Mouse (Mus musculus) retina, embryonic 14.5 days (tissue): Measurements from ENCODE around the gene Ctsc.
"Not testable (repeated sequence)": the region's sequence is repeated elsewhere in the genome, so short reads cannot be mapped to it uniquely, and the experiment has no call there.

Experiments
- DNase-seq: peaks from one replicate; pipeline ENCODE4 v3.0.0-alpha.2; 2015; ENCODE audit warnings: low spot score

Gene Ctsc

DNA sequence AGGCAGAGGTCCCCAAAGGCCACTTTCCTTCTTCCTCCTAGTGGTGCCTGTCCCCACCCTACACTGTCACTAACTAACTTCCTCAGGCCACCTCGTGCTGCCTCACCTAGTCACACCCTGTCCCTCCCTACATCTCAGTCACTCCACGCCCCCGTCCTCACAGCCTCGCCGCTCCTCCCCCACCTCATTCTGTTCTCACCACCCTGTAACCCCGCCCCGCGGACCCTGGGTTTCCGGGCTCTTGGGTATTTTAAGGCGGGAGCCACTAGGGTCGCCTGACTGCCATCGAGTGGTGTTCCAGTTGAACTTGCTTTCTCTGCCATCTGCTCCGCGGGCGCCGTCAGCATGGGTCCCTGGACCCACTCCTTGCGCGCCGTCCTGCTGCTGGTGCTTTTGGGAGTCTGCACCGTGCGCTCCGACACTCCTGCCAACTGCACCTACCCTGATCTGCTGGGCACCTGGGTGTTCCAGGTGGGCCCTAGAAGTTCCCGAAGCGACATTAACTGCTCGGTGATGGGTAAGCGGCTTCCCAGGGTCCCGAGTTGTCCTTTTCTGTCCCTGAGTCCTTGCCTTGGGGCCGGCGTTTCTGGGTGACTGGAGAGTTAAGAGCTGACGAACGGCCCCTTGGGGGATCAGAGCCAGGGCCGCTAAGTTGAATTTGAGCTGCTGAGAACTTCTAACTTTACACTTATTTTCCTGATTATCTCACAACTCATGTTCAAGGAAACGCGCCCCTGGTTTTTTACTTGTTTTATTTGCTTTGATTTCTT, at the start of gene Ctsc:
Gene Ctsc (plus strand): TSS at position 228 of the 770 bp plus-strand sequence.
- peak; percentile 81 for DNase-seq

DNA sequence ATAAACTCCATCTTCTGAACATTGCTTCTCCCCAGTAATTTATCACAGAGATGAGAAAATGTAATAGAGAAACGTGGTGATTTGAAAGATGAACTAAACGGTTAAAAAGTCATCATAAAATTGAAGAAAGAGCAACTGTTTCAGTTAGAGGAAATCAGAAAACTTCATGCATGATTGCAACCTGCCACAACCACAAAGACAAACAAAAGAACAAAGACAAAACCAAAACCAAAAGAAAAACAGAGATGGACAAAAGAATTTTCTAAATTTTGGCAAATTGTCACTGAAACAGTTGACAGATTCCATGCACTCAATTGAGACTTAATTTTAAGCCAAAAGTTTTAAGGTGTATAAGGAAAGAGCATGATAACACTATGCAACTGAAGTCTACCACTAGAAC, 48.8 kb upstream of the Ctsc start:
- DNase-seq, result no peak

DNA sequence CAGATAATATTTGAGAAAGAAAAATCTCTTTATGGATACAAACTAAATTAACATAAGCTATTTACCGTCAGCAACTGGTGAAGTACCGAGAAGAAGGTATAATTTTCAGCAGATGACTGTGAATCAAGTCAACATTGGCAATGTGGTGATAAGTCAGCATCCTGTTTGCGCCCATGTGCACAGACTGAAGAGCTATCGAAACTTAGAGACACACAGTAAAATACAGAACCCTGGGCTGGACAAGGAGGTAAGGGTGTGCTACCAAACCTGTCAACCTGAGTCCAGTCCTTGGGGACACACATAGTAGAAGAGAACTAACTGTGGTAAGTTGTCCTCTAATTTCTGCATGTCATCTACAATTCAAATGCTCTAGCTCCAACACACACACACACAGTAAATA, 47.8 kb upstream of the Ctsc start:
- DNase-seq, result no peak

DNA sequence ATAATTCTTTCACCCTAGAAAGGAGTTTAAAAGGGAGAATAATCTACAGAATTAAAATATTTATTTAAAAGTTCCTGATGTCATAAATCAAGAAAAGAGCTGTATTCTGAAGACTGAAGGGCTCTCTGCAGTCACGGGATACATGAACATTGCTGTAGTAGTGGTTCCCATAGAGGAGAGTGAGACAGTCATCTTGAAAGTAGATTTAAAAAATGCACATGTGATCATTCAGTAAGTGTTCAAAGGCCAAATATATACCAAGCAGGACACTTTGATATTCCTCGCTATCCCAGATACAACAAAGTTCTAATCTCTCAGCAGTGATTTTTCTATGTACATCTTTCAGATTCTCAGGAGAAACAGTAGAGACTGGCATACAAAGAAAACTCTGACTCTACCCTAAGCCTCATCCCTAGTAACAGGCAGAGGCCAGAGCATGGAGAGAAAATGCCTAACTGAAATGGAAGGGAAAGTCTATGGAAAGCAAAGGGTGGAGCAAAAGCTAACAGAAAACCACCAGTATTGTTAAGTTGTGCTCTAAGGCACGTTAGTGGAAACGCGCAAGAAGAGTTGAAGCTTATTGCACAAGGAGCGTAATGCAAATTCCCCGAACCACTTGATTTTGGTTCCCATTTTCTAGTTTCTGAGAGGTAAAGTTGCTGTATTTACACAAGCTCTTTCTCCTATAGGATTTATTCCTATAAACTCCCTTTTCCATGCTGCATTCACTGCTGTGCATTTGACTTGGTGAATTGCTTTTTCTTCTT, 46.9 kb upstream of the Ctsc start:
- DNase-seq, result no peak

DNA sequence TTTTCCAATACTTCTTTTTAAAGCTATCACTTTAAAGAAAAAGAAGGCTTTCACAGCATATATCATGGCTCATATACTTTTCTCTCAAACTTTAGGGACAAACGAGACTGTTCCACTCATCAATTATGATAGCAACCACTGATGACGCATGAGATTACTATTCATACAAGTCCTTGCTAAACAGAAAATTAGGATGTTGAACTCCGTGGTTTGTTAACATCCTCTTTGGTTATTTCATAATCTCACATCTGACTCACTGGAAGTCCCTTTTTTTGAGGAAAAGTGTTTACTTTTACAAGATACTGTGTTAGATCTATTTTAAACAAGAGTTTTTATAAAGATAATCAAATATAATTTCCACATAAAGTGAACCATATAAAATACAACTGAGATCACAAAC, 34.8 kb upstream of the Ctsc start:
- no peak for DNase-seq

DNA sequence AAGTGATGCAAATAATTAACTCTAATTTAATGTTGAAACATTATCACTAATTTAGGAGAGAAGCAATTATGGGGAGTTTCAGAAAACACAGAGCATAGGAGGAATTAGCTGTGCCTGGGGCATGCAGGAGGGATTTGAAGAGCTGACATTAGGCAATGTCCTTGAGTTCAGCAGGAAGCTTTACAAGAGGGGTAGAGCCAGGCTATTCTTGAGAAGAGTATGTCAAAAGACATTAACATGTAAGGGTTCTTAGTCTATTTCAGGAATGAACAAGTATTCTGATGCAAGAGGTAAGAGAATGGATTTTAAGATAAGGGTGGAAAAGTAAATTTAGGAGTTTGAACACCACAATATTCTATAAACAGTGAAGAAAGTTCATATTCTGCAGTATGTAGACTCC, 33.4 kb upstream of the Ctsc start:
- no peak for DNase-seq

DNA sequence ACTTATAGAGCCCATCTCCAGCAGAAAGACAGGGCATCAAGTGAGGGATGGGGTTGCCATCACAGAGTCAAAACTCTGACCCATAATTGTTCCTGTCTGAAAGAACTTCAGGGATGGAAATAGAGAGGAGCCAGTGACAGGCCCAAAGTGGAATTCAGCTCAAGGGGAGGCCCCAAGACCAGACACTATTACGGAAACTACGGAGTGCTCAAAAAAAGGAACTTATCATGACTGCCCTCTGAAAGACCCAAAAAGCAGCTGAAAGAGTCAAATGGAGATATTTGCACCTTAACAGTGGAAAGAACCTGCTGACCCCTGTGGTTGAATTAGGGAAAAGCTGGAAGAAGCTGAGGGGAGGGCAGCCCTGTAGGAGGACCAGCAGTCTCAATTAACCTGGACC, 27.5 kb upstream of the Ctsc start:
- DNase-seq, result not testable (repeated sequence)

DNA sequence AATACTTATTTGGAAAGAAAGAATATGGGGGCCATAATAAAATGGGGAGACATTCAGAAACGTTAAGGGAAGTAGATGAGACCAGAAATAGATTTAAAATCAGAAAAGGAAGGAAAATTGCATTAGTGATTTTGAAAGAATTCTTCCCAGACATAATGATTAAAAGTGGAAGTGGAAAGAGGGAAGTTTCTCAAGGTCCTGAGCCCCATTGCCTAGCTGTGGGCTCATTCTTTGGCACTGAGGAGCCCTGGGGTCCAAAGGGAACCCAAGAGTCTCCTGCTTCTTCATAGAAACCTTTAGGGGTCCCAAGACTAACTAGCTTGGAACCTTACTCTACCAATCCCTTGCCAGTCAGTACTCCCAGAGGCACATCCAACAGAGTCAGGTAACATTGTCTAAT, 26.4 kb upstream of the Ctsc start:
- DNase-seq, result no peak

DNA sequence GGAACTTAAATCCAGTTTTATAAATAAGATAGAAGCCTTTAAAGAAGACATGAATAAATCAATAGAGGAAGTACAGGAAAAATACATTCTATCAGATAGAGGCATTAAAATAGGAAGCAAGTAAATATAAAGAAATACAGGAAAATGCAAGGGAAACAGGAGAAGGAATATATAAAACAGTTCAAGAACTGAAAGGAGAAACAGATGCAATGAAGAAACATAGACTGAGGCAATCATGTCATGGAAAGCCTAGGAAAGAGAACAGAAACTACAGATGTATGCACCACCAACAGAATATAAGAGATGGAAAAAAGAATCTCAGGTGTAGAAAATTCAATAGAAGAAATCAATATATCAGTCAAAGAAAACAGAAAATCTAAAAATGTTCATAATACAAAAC, 25.8 kb upstream of the Ctsc start:
- DNase-seq, result no peak

DNA sequence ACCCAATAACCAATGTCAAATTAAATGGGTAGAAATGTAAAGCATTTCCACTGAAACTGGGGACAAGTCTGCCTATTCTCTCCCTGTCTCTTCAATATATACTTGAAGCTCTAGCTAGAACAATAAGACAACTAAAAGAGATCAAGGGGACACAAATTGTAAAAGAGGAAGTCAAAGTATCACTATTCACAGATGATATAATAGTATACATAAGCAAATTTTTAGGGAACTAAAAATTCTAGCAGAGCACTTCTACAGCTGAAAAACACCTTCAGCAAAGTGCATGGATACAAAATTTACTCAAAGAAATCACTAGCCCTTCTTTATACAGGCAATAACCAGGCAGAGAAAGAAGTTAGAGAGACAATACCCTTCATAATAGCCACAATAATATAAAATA, 23.0 kb upstream of the Ctsc start:
- DNase-seq, result no peak

DNA sequence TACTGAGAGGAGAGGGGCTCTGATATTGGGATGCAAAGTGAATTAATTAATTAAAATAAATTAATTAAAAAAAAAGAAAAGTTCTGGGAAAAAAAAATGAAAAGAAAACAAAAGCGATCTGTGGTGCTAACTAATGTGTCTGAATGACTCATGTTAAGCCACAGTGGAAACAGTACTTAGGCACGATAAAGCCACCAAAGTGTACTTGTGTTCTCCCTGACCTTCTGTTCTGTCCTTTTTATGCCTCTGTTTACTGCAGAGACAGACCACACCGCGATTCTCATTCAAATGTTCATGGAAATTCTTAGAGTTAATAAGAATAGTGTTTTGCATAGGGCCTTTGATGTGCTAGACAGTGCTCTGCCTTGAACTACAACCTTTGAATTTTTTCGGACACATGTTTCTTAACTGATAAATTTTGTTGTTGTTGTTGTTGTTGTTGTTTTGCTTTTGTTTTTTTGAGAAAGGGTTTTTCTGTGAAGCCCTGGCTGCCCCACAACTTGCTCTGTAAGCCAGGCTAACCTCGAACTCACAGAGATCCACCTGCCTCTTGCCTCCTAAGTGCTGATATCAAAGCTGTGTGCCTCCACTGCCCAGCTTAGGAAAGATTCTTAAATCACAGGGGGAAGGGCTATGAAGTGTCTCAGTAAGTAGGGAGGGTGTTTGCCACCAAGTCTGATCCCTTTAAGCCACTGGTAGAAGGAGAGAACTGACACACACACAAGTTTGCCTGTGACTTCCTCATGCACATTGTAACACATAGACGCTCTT, 18.5 kb upstream of the Ctsc start:
- DNase-seq, result no peak

DNA sequence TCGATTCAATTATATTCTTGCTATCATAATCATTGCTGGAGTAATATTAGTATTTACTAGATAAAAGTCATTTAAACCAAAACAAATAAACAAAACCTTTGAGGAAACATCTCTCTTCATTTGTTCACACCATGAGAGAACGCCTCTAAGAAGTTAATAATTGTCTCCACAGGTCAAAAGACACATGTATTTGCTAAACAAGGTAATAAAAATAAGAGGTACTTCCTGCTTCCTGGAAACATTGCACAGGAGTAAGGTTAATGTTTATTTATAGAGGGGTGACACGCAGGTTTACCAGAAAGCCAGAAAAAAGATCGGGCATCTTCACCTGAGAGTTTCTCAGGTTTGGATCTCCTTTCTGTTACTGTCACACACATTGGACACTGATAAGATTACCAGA, 16.1 kb upstream of the Ctsc start:
- DNase-seq, result no peak

DNA sequence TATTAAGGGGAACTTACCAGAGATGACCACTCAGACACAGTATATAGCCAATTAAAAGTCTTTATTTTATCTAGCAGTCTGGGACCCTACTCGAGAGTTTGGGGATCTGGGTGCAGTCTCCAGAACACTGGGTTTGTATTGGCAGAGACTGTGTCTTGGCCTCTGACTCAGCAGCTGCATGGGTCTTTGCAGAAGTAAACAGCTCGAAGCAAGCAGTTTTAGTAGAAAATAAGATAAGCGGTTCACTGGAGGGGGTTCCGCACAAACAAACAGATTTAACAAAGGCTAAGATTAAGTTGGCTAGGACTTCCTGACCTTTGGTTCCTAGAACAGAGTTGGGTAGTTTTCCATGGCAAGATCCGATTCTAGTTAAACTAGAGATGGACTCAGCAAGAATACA, 13.0 kb upstream of the Ctsc start:
- DNase-seq, result no peak

DNA sequence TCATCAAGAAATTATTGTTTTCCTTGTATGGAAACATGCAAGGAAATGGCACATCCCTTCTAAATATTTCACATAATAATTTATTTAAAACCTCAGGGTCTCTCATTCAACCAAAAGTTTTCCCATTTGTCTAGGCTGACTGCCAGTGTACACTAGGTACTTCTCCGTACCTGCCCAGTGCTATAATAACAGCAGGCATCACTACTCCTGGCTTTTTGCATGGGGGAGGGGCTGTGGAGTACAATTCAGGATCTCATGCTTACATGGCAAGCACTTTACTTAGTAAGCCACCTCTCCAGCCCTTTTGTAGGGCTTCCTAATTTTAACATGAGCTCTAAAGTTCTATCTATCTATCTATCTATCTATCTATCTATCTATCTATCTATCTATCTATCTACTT, 8.0 kb upstream of the Ctsc start:
- DNase-seq, result no peak

DNA sequence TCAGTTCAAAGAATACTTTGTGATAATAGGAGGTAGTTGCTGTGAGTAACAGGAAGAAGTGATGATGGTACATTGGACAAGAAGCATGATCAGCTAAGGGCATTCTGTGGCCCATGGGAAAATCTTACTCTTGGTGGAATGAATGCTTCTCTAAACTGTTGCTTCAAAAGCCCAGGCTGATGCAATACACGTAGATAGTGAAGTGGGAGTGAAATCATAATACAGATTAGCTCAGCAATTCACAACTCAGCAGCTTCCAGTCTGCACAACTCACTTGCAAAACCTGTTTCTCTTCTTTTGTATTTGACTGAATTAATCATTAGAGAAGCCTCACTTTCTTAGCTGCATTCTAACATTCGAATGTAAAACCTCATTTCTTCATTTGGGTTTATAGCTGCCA, 6.4 kb upstream of the Ctsc start:
- DNase-seq, result no peak

DNA sequence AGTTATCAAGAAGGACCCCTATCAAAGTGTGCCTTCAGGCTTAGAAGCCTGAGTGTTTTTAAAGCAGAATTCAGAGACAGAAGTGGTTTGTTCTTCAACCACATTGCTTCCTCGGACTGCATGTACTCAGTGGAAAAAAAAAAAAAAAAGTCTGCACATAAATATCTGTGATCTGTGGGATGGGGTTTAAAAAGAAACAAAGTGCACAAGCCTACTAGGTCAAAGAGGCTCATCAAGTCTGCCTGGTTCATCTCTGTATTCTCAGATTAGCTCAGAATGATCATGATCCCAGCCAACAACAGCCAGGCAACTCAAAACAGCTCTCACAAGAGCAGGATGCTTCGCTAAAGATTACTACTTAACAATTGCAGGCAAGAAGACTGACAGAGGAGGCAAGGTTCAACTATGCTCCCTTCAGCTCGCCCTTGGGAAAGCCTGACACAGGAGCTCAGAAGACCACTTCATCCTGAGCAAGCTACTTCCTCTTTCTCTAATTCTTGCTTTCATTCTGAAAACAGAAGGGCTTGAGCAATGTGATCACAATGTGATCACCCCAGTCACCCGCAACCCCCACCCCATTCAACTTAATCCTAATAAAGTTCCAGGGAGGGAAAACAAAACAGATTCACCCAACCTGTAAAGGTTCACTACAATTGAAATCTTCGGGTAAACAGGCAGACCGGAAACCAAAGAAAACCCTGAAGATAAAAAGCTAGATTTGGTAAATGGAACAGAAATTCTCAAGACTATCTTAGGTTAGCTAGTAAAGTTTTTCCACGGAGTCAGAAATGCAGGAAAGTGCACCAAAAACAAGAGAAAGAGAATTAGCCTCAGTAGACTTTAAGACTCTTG, 745 bp upstream of the Ctsc start:
- DNase-seq, result peak; percentile 3

DNA sequence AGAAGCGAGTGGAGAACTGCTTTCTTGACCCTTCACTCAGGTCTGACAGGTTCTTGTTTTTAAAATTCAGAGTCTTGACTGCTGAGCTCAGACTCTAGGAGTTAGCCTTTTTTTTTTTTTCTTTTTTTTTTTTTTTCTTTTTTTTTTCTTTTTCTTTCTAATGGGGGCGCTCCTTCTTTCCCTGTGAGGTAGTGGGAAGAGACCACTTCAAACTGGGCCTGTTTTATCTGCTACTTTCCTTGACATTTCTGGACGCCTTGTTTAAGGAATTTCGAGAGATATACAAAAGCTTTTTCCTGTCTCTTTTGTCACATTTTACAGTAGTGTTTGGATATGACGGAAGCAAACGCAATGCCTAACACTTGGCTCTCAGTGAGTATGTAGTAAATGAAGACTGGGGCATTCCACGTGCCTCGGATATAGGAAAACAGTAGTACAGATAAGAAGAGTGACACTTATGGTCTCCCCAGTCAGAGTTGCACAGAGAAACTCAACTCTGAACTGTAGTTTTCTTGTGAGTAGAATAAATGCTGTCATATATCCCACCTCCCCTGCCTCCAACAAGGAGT, 827 bp downstream of the Ctsc start:
- peak; percentile 5 for DNase-seq

DNA sequence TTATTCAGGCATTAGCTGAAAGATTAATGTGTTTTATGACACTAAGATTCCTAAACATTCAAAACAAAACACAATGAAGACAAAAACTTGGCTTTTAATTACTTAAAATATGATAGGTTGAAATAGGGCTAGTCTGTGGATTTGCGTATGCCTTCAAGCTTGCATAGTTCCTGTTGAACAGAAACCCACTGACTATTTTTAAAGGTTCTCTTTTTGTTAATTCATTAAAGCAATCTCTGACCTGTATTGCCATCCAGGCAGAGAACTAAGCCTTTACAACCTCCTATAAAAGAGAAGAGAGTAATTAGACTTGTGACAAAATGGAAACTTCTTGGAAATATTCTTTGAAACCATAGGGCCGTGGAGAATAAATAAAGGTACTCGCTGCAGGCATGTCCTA, 7.4 kb downstream of the Ctsc start:
- DNase-seq, result no peak

DNA sequence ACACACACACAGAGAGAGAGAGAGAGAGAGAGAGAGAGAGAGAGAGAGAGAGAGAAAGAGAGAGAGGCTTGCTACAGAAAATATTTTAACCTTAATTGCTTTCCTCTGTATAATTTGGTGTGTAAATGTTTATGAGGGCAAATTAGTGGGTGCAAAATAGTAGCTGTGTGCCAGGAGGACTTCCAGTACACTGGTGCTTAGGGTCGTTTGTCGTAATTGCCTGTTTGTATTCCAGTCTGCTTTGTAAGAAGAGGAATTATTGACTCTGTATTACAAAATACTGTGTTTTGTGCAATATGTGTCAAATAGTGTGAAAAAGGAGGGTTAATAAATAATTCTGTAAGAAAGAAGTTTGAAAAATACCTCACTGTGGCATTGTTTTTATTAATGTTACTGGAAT, 13.2 kb downstream of the Ctsc start:
- no peak for DNase-seq

DNA sequence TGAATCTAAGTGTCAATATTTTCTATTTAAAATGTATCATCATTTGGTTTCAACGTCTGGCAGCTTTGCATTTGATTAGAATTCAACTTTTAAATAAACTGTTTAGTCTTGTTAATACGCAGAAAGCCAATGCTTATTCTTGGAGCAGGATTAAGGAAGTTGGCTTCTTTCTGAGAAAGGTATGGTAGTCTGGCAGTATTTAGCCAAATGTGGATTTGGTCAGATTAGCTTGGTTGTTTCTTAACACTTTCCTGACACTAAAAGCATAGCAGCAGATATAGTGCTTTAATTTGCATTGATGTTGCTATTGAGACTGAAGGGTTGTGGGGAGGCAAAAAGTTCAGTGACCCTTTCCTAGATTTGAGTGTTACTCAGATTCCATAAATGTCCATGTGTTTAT, 14.2 kb downstream of the Ctsc start:
- no peak for DNase-seq

DNA sequence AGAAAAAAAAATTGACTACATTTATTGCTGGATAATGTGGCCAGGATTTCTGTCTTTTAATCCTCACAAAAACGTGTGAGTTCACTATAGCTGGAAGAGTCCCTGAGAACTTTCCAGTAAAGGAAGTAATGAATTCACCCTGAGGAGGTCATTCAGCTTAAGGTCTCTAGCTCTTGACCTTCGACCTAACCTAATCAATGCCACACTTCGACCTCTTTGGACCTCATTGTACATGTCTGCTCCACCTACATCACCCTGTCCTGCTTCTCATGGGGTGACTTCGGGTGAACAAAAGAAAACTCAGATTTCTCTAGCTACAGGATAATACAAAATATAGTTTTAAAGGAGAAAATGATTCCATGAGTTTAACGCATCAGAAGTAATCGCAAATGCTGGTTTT, 16.0 kb downstream of the Ctsc start:
- no peak for DNase-seq

DNA sequence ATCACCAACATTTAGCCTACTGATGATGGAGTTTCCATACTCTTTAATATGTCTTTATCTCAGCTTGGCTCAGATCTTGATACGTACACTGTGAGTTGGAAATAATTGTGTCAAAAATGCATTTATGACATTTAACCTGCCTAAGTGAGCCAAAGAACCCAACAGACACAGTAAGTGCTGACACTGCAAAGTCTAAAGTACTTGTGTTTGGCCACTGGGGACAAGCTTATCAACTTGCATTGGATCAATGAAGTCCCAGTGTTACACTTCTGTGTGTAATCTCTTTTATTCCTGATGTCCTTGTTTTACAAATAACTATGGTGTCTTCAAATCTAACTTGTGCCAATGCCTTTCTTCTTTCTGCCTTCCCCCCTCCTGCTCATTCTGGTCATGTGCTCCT, 18.1 kb downstream of the Ctsc start:
- no peak for DNase-seq
